Mouse (Mus musculus) heart, embryonic 15.5 days (tissue): Measurements from ENCODE around the gene Gria3. TPM values are rescaled to one million over a fixed set of nuclear protein-coding genes. Genes with fewer than 3 reads are reported as not detected.

Experiments
- ATAC-seq: fragments of 200-750 bp; cut with Nextera tagmentation; replicated peaks from 2 replicates; pipeline ENCODE4 v1.8.0; 2017; ENCODE audit warnings: low read depth, moderate TSS enrichment; ENCODE audit not compliant: insufficient number of reproducible peaks, insufficient read depth, low FRiP score
- H3K27ac ChIP-seq: fragments of 300-500 bp; sonication (generic); 2 replicates; pipeline ENCODE4 v1.5.1; 2015; ENCODE audit warnings: mild to moderate bottlenecking, inconsistent platforms
- H3K27me3 ChIP-seq: fragments of 300-500 bp; sonication (generic); 2 replicates; pipeline ENCODE4 v1.6.1; 2015; ENCODE audit warnings: inconsistent platforms
- H3K36me3 ChIP-seq: fragments of 300-500 bp; sonication (generic); 2 replicates; pipeline ENCODE4 v1.6.1; 2015; ENCODE audit warnings: mild to moderate bottlenecking, inconsistent platforms
- H3K4me1 ChIP-seq: fragments of 300-500 bp; sonication (generic); replicated peaks from 2 replicates; pipeline ENCODE4 v1.6.1; 2015; ENCODE audit warnings: inconsistent platforms
- H3K4me2 ChIP-seq: fragments of 300-500 bp; sonication (generic); 2 replicates; pipeline ENCODE4 v1.6.1; 2015; ENCODE audit warnings: inconsistent platforms, mild to moderate bottlenecking, moderate library complexity
- H3K4me3 ChIP-seq: fragments of 300-500 bp; sonication (generic); 2 replicates; pipeline ENCODE4 v1.5.1; 2015; ENCODE audit warnings: mild to moderate bottlenecking, inconsistent platforms
- H3K9ac ChIP-seq: fragments of 300-500 bp; sonication (generic); 2 replicates; pipeline ENCODE4 v1.6.1; 2015; ENCODE audit warnings: mild to moderate bottlenecking, inconsistent platforms
- H3K9me3 ChIP-seq: fragments of 300-500 bp; sonication (generic); replicated peaks from 2 replicates; pipeline ENCODE4 v1.6.1; 2016; ENCODE audit warnings: inconsistent platforms
- WGBS: fragments of 180-500 bp; shearing (Covaris S2); methylation state at CpG from one replicate; pipeline ENCODE4 v1.1.7; 2015; ENCODE audit warnings: mixed read lengths; 5-methylcytosine and 5-hydroxymethylcytosine counted together
- polyA plus RNA-seq: library from polyadenylated mRNA; unstranded; fragments of >200 nt; fragmentation: Nextera tagmentation; extraction: Ambion mirVana; gene quantifications from 2 replicates; pipeline ENCODE4 v1.2.1, GENCODE M21; 2015

Gene Gria3
- polyA plus RNA-seq, 1 experiment from 2014 or later = 6.1 TPM

- WGBS = 10% methylated on average over 1 of the region's 1 CpGs
- Histone ChIP-seq H3K36me3 (no peaks in the 10 kb centered on the region), H3K27ac (no peak overlapping the region), H3K27me3 (no peaks in the 10 kb centered on the region), H3K4me1 (no peaks in the 10 kb centered on the region), H3K9me3 (no peaks in the 10 kb centered on the region), H3K4me2 (no peak overlapping the region), H3K4me3 (no peak overlapping the region), H3K9ac (no peak overlapping the region)
- no peak for ATAC-seq
These were observed 34.9 kb downstream of the Gria3 start for GRCm38 (mm10) chrX:41435541-41435940.

DNA sequence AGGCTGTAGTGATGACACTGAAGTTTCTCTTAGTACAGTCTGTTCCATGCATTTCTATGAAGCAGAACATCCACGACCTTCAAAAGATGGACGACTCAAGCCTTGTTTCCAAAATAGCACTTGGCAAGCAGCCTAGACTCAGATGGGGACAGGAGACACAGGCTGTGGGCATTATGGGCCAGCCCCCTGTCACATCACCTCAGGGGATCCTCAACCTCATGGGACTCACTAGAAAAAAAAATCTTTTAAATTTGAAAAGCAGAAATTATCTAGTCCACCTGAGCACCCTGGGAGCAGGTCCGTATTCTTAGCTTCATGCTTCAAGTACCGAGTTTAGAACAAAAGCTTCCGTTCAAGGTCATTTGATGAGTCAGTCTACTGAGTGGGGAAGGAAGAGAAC lies 38.2 kb downstream of the Gria3 start:
- Histone ChIP-seq H3K4me3 (no peak overlapping the region), H3K36me3 (no peaks in the 10 kb centered on the region), H3K27ac (no peak overlapping the region), H3K4me2 (no peak overlapping the region), H3K9me3 (no peaks in the 10 kb centered on the region), H3K27me3 (no peaks in the 10 kb centered on the region), H3K4me1 (no peaks in the 10 kb centered on the region), H3K9ac (no peak overlapping the region)
- no peak for ATAC-seq
- 49% methylated on average over 5 of the region's 5 CpGs for WGBS

GRCm38 (mm10) chrX:41448876-41449275 lies 48.2 kb downstream of the Gria3 start:
- no peak overlapping the region for H3K4me3 ChIP-seq
- H3K4me2 ChIP-seq = no peak overlapping the region
- WGBS = 60% methylated on average over 1 of the region's 1 CpGs
- H3K9me3 ChIP-seq = no peaks in the 10 kb centered on the region
- no peak for ATAC-seq
- H3K4me1 ChIP-seq = no peaks in the 10 kb centered on the region
- no peaks in the 10 kb centered on the region for H3K27me3 ChIP-seq
- H3K36me3 ChIP-seq = no peaks in the 10 kb centered on the region
- no peak overlapping the region for H3K9ac ChIP-seq
- no peak overlapping the region for H3K27ac ChIP-seq

DNA sequence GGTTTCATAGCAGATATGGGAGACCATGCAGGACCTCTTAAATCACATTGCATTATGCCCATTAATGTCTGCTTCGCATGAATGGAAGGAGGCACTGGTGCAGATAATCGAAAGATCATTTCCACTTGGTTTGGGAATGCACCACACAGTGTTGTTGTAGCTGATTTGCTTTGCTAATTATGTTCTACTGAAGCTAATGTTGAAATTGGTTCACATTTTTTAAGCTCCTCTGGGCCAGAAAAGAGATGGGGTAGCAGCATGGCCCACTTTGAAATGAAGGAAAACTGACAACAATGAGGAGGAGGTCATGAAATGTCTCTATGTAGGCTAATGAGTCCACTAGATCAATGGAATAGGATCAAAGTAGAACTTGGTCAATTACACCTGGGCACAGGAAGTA lies 76.8 kb downstream of the Gria3 start:
- H3K4me3 ChIP-seq = no peak overlapping the region
- no peak overlapping the region for H3K9ac ChIP-seq
- ATAC-seq = no peak
- 86% methylated on average over 2 of the region's 2 CpGs for WGBS
- no peak overlapping the region for H3K4me2 ChIP-seq
- H3K9me3 ChIP-seq = no peaks in the 10 kb centered on the region
- H3K4me1 ChIP-seq = no peaks in the 10 kb centered on the region
- H3K36me3 ChIP-seq = no peaks in the 10 kb centered on the region
- no peak overlapping the region for H3K27ac ChIP-seq
- H3K27me3 ChIP-seq = no peaks in the 10 kb centered on the region

DNA sequence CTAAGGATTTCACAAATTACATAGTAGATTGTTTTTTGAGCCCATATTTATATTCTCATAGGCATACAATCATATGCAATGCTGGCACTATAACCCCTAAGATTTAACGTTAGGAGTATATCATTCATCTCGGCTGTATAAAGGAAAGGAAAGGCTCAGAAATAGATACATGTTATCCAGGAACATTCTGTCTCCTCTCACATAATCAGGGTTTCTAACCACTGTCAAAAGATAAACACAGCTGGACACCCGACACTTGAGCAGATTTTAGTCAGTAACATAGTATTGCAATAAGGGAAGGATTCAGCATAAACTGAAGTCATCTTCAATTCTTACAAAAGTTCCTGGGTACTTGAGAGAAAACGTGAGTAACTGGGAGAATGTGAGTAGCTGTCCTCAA lies 95.9 kb downstream of the Gria3 start:
- Histone ChIP-seq H3K36me3 (no peaks in the 10 kb centered on the region), H3K4me1 (no peaks in the 10 kb centered on the region), H3K9me3 (no peaks in the 10 kb centered on the region), H3K27ac (no peak overlapping the region), H3K4me2 (no peak overlapping the region), H3K27me3 (no peaks in the 10 kb centered on the region), H3K4me3 (no peak overlapping the region), H3K9ac (no peak overlapping the region)
- 61% methylated on average over 4 of the region's 4 CpGs for WGBS
- ATAC-seq = no peak

DNA sequence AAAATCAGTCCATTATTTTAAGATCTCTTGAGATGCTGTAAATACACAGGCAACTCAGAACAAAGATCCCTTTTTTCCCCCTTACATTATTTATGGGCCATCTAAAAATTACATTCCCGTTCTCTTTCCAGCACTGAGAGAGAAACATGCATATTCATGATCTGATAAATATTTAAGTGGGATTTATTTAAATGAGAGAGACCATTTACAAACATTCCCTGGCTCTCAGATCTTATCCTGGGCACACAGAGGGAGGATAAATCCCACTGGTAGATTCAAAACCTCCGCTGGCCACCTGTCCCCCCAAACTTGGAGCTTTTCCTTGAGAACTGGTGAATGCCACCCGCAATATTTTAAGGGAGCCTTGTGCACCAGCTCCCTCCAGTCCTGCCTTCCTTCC lies 104.7 kb downstream of the Gria3 start:
- no peak overlapping the region for H3K4me2 ChIP-seq
- no peak overlapping the region for H3K27ac ChIP-seq
- no peaks in the 10 kb centered on the region for H3K36me3 ChIP-seq
- 0 out of 2 replicates have a peak, but pooled peaks cover 2% of the 10 kb centered on the region for H3K4me1 ChIP-seq
- H3K9ac ChIP-seq = no peak overlapping the region
- ATAC-seq = no peak
- H3K4me3 ChIP-seq = no peak overlapping the region
- no peaks in the 10 kb centered on the region for H3K9me3 ChIP-seq
- no peaks in the 10 kb centered on the region for H3K27me3 ChIP-seq
- WGBS = 64% methylated on average over 3 of the region's 3 CpGs

DNA sequence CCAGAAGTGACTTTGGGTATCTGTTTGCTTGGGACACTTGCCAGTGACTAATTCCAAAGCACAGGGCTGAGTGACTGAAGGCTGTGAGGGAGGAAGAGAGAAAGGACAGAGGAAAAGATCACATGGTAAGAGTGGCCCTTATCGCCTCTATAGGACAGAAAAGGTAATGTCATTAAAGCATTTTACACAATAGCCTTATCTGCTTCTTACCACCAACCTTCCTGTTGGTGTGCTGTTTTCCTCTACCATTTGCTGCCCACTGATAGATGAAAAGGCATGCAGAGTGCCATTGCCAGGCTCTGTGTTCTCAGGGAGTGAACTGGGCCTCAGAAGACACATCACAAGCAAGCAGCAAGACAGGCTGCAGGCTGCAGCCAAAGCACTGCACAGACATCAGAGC lies 107.3 kb downstream of the Gria3 start:
- no peak for ATAC-seq
- H3K27ac ChIP-seq = no peak overlapping the region
- 0 out of 2 replicates have a peak, but pooled peaks cover 2% of the 10 kb centered on the region for H3K4me1 ChIP-seq
- no peaks in the 10 kb centered on the region for H3K9me3 ChIP-seq
- no peak overlapping the region for H3K9ac ChIP-seq
- no peak overlapping the region for H3K4me2 ChIP-seq
- WGBS = 47% methylated on average over 1 of the region's 1 CpGs
- H3K36me3 ChIP-seq = no peaks in the 10 kb centered on the region
- no peaks in the 10 kb centered on the region for H3K27me3 ChIP-seq
- H3K4me3 ChIP-seq = no peak overlapping the region

DNA sequence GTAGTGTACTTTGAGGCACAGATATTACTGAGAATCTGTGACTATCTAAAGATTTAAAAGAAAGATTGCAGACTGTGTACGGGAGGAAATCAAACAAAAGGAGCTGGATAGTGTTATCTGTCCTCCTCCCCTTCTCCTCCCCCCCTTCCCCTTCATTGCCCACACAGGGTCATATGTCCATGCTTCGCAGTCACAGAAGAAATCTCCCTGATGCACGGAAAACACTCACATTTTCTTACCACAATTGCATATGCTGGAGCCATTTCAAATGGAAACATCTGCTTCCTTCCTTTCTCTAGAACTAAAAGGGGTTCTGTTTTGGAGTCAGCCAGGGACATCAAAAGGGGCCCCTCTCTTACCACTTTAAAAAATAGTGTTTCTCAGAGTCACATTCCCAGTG lies 114.3 kb downstream of the Gria3 start:
- H3K4me3 ChIP-seq = no peak overlapping the region
- H3K9me3 ChIP-seq = no peaks in the 10 kb centered on the region
- 60% methylated on average over 3 of the region's 3 CpGs for WGBS
- no peaks in the 10 kb centered on the region for H3K4me1 ChIP-seq
- ATAC-seq = no peak
- no peak overlapping the region for H3K27ac ChIP-seq
- H3K27me3 ChIP-seq = no peaks in the 10 kb centered on the region
- H3K36me3 ChIP-seq = no peaks in the 10 kb centered on the region
- H3K4me2 ChIP-seq = no peak overlapping the region
- H3K9ac ChIP-seq = no peak overlapping the region

DNA sequence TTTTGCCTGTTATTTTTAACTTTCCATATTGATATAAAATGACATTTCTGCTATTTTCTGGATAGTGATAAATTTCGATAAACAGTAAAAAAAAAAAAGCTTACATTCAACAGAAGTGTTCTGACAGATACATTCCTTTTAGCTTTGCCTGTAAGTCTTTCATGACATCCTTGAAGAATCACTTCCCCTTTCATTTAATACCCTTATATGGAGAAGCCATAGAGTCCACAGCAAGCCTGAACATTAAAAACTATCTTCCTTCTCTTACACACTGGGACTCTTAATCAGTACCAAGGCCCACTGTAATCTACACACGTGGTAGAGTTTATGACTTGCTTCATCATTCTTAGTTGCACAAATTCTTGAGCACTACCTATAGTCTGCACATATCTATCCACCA lies 131.9 kb downstream of the Gria3 start:
- no peak overlapping the region for H3K9ac ChIP-seq
- no peak for ATAC-seq
- WGBS = 62% methylated on average over 2 of the region's 2 CpGs
- no peak overlapping the region for H3K4me3 ChIP-seq
- H3K9me3 ChIP-seq = no peaks in the 10 kb centered on the region
- no peaks in the 10 kb centered on the region for H3K4me1 ChIP-seq
- H3K36me3 ChIP-seq = no peaks in the 10 kb centered on the region
- H3K27ac ChIP-seq = no peak overlapping the region
- no peaks in the 10 kb centered on the region for H3K27me3 ChIP-seq
- no peak overlapping the region for H3K4me2 ChIP-seq

- Histone ChIP-seq H3K4me3 (no peak overlapping the region), H3K9ac (no peak overlapping the region), H3K36me3 (no peaks in the 10 kb centered on the region), H3K4me1 (no peaks in the 10 kb centered on the region), H3K9me3 (no peaks in the 10 kb centered on the region), H3K27me3 (no peaks in the 10 kb centered on the region), H3K27ac (no peak overlapping the region), H3K4me2 (no peak overlapping the region)
- WGBS = 59% methylated on average over 2 of the region's 2 CpGs
- ATAC-seq = no peak
These were observed 135.2 kb downstream of the Gria3 start for GRCm38 (mm10) chrX:41535886-41536285.

- no peak overlapping the region for H3K4me2 ChIP-seq
- no peak overlapping the region for H3K4me3 ChIP-seq
- H3K9me3 ChIP-seq = no peaks in the 10 kb centered on the region
- no peak for ATAC-seq
- no peaks in the 10 kb centered on the region for H3K36me3 ChIP-seq
- 56% methylated on average over 6 of the region's 6 CpGs for WGBS
- H3K4me1 ChIP-seq = no peaks in the 10 kb centered on the region
- no peak overlapping the region for H3K27ac ChIP-seq
- no peak overlapping the region for H3K9ac ChIP-seq
- no peaks in the 10 kb centered on the region for H3K27me3 ChIP-seq
These were observed 161.8 kb downstream of the Gria3 start for GRCm38 (mm10) chrX:41562296-41563060.

GRCm38 (mm10) chrX:41564898-41565297 lies 164.2 kb downstream of the Gria3 start:
- Histone ChIP-seq H3K4me1 (no peaks in the 10 kb centered on the region), H3K9ac (no peak overlapping the region), H3K9me3 (no peaks in the 10 kb centered on the region), H3K36me3 (no peaks in the 10 kb centered on the region), H3K27ac (no peak overlapping the region), H3K27me3 (no peaks in the 10 kb centered on the region), H3K4me3 (no peak overlapping the region), H3K4me2 (no peak overlapping the region)
- 74% methylated on average over 2 of the region's 2 CpGs for WGBS
- no peak for ATAC-seq
